Mouse (Mus musculus) left cerebral cortex, adult 6 months (tissue): ENCODE results near the gene Midn. TPM values are rescaled to one million over a fixed set of nuclear protein-coding genes. Genes with fewer than 3 reads are reported as not detected.

Experiments
- long read RNA-seq, 2 experiments: library from polyadenylated mRNA; unstranded; transcript quantifications; one replicate each; pipeline ENCODE4 v2.0.0; 2019 to 2020
- polyA plus RNA-seq: library from polyadenylated mRNA; unstranded; fragments of <200 nt; fragmentation: Nextera tagmentation; gene quantifications from 2 replicates; pipeline ENCODE4 v1.2.3, GENCODE M21; 2021

The Midn gene
- 4.7 and 33.2 TPM in 2 replicates for polyA plus RNA-seq
- long read RNA-seq, experiment 1, partial matches to known transcripts: 0 of 2 reads
- long read RNA-seq, experiment 1, other reads (novel, unspliced or antisense): 1 of 2 reads
- long read RNA-seq, experiment 2, partial matches to known transcripts: 0 of 4 reads
- long read RNA-seq, experiment 2, other reads (novel, unspliced or antisense): 4 of 4 reads

GRCm38 (mm10) chr10:80147719-80148601 lies at the start of gene Midn:
Gene Midn (plus strand): TSS chr10:80148272.

GRCm38 (mm10) chr10:80105460-80105859 lies 42.6 kb upstream of the Midn start, which contains the start of gene Sbno2:
Gene Sbno2 (minus strand): TSS chr10:80105571.

GRCm38 (mm10) chr10:80115290-80115943 lies 32.7 kb upstream of the Midn start, which contains the start of gene Stk11:
Gene Stk11 (plus strand): TSS chr10:80115803.

GRCm38 (mm10) chr10:80138553-80139438 lies 9.3 kb upstream of the Midn start, which contains the start of gene Atp5d:
Gene Atp5d (plus strand): TSS chr10:80138632.

GRCm38 (mm10) chr10:80140666-80141035 lies 7.4 kb upstream of the Midn start, which contains the start of gene Cbarp:
Gene Cbarp (minus strand): TSS chr10:80140835.

GRCm38 (mm10) chr10:80165392-80166128 lies 17.5 kb downstream of the Midn start, which contains the start of gene Cirbp:
Gene Cirbp (plus strand): TSS chr10:80165985.

GRCm38 (mm10) chr10:80172527-80173292 lies 24.6 kb downstream of the Midn start, which contains the start of gene 1600002K03Rik:
Gene 1600002K03Rik (plus strand): TSS chr10:80172944.

GRCm38 (mm10) chr10:80179068-80180051 lies 31.3 kb downstream of the Midn start, which contains the start of gene Efna2:
Gene Efna2 (plus strand): TSS chr10:80179482.

Other genes starting within 250 kb of the Midn start
- gene Med16, start 239.3 kb upstream of the Midn start, polyA plus RNA-seq: 30.8 and 51.7 TPM in 2 replicates
- not detected in 2 replicates for gene Gm26602, start 237.4 kb upstream of the Midn start, polyA plus RNA-seq
- gene Kiss1r, start 231.3 kb upstream of the Midn start, polyA plus RNA-seq: 4.6 and 5.7 TPM in 2 replicates
- 220 and 307 TPM in 2 replicates for gene R3hdm4, start 227.1 kb upstream of the Midn start, polyA plus RNA-seq
- 1.3 and 1.9 TPM in 2 replicates for gene Arid3a, start 221.2 kb upstream of the Midn start, polyA plus RNA-seq
- 71.4 and 97.3 TPM in 2 replicates for gene Wdr18, start 188.1 kb upstream of the Midn start, polyA plus RNA-seq
- 0.11 and 0.25 TPM in 2 replicates for gene Grin3b, start 177.6 kb upstream of the Midn start, polyA plus RNA-seq
- 15.5 and 16.3 TPM in 2 replicates for gene Tmem259, start 163.9 kb upstream of the Midn start, polyA plus RNA-seq
- 9.0 and 11.4 TPM in 2 replicates for gene Cnn2, start 159.7 kb upstream of the Midn start, polyA plus RNA-seq
- 1.4 and 1.5 TPM in 2 replicates for gene Abca7, start 151.8 kb upstream of the Midn start, polyA plus RNA-seq
- gene Arhgap45, start 131.6 kb upstream of the Midn start, polyA plus RNA-seq: 1.1 and 1.3 TPM in 2 replicates
- gene Polr2e, start 108.5 kb upstream of the Midn start, polyA plus RNA-seq: 196 and 262 TPM in 2 replicates
- 1,067 and 1,120 TPM in 2 replicates for gene Gpx4, start 101.1 kb upstream of the Midn start, polyA plus RNA-seq
- 2.7 and 3.4 TPM in 2 replicates for gene Sbno2, start 42.7 kb upstream of the Midn start, polyA plus RNA-seq
- gene Stk11, start 32.5 kb upstream of the Midn start, polyA plus RNA-seq: 13.1 and 20.8 TPM in 2 replicates
- 898 and 915 TPM in 2 replicates for gene Atp5d, start 9.6 kb upstream of the Midn start, polyA plus RNA-seq
- 43.4 and 61.5 TPM in 2 replicates for gene Cbarp, start 7.4 kb upstream of the Midn start, polyA plus RNA-seq
- 150 and 175 TPM in 2 replicates for gene Cirbp, start 17.7 kb downstream of the Midn start, polyA plus RNA-seq
- gene 1600002K03Rik, start 24.7 kb downstream of the Midn start, polyA plus RNA-seq: 10.2 and 10.3 TPM in 2 replicates
- 4.3 and 7.8 TPM in 2 replicates for gene Efna2, start 31.2 kb downstream of the Midn start, polyA plus RNA-seq
- 21.6 and 22.7 TPM in 2 replicates for gene Mum1, start 78.2 kb downstream of the Midn start, polyA plus RNA-seq
- gene Ndufs7, start 100.8 kb downstream of the Midn start, polyA plus RNA-seq: 803 and 960 TPM in 2 replicates
- gene Gamt, start 112.7 kb downstream of the Midn start, polyA plus RNA-seq: 42.8 and 50.7 TPM in 2 replicates
- 3.4 and 7.6 TPM in 2 replicates for gene Dazap1, start 113.2 kb downstream of the Midn start, polyA plus RNA-seq
- 2,777 and 3,387 TPM in 2 replicates for gene Rps15, start 144.2 kb downstream of the Midn start, polyA plus RNA-seq
- 14.9 and 23.3 TPM in 2 replicates for gene Apc2, start 147.7 kb downstream of the Midn start, polyA plus RNA-seq
- gene 2310011J03Rik, start 172.3 kb downstream of the Midn start, polyA plus RNA-seq: 45.3 and 52.5 TPM in 2 replicates
- gene Pcsk4, start 181.2 kb downstream of the Midn start, polyA plus RNA-seq: 3.7 and 4.3 TPM in 2 replicates
- 8.9 and 10.0 TPM in 2 replicates for gene Reep6, start 181.7 kb downstream of the Midn start, polyA plus RNA-seq
- 4.1 and 6.3 TPM in 2 replicates for gene Adamtsl5, start 200.1 kb downstream of the Midn start, polyA plus RNA-seq
- gene Plk5, start 208.2 kb downstream of the Midn start, polyA plus RNA-seq: 17.5 and 30.6 TPM in 2 replicates
- gene Mex3d, start 239.4 kb downstream of the Midn start, polyA plus RNA-seq: 2.4 and 2.6 TPM in 2 replicates